Comparison of ENCODE assay signal across 8 mouse cellular contexts in the genomic region with DNA sequence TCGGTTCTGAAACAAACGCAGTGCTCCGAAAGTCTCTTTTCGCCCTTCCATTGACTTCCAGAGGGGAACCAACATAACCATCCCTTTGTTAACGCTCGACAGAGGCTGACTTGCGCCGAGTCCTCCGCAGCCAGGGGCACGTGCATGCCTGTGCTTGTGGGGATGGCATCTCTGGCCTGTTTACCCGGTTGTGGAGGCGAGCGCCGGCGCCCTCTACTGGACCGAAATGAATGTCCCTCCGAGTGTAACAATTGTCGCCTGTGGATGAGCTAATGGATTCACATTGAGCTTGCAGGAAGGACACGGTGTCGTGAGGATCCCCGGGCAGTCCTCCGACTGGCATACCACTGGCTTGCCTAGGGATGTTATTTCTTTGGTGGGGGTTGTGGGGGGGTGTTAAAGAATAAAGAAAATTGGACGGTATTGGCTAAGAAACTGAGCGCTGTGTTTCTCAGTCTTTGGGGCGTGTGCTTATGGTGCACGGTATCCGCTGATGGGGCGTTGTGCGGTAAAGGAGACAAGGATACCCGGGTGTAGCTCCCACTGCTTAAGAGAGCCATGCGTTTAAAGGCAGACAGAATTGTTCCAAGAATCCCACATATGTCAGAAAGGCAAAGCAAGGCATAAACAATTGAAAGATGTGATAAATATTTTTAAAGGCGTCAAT. TPM values are rescaled to one million over a fixed set of nuclear protein-coding genes. Genes with fewer than 3 reads are reported as not detected.
DNase-seq lines count a peak whose midpoint lies in the region; ATAC-seq lines count a peak whose summit lies in the region.

No protein-coding gene starts in this region.

- H3K9me3 ChIP-seq in heart, embryonic 14.5 days (ENCODE audit: control insufficient read depth, low read length) = no peaks in the 10 kb centered on the region
- no peaks in the 10 kb centered on the region for H3K9me3 ChIP-seq in liver, embryonic 11.5 days (ENCODE audit: control insufficient read depth, low read length)
- no peaks in the 10 kb centered on the region for H3K9me3 ChIP-seq in stomach, embryonic 14.5 days (ENCODE audit: control insufficient read depth, low read depth, low read length)

- ATAC-seq in erythroid progenitor cell, adult 5-6 weeks (replicated peaks; ENCODE audit: low FRiP score, poor library complexity, severe bottlenecking) = peak; percentile 91
- ATAC-seq in heart, embryonic 14.5 days (ENCODE audit: insufficient number of reproducible peaks, insufficient read depth, low FRiP score, low read depth) = peak; percentile 88
- peak; percentile 90 for ATAC-seq in liver, embryonic 11.5 days (replicated peaks; ENCODE audit: low FRiP score)
- ATAC-seq in stomach, embryonic 14.5 days (ENCODE audit: insufficient number of reproducible peaks, insufficient read depth, low FRiP score, low read depth) = peak; percentile 86

- peaks cover 18 to 23% of the 10 kb centered on the region in 2 experiments for H3K4me1 ChIP-seq in heart, embryonic 14.5 days (ENCODE audit: control insufficient read depth in 2 of 2, insufficient read depth in 2 of 2, low read length in 2 of 2)
- peaks cover 8% of the 10 kb centered on the region for H3K4me1 ChIP-seq in liver, embryonic 11.5 days (replicated peaks; ENCODE audit: control insufficient read depth, insufficient read depth, low read length)
- H3K4me1 ChIP-seq in stomach, embryonic 14.5 days (ENCODE audit: control insufficient read depth, insufficient read depth, low read length) = peaks cover 9% of the 10 kb centered on the region; the same call in 1 of the 2 replicates

- 1% methylated on average over 32 of the region's 32 CpGs for WGBS in heart, embryonic 14.5 days
- under 1% methylated on average over 32 of the region's 32 CpGs for WGBS in liver, embryonic 11.5 days
- WGBS in stomach, embryonic 14.5 days = under 1% methylated on average over 32 of the region's 32 CpGs

- peaks cover 9% of the 10 kb centered on the region; the same call in 1 of the 2 replicates for H3K27me3 ChIP-seq in heart, embryonic 14.5 days (ENCODE audit: control insufficient read depth, insufficient read depth, low read length)
- peaks cover 39% of the 10 kb centered on the region for H3K27me3 ChIP-seq in liver, embryonic 11.5 days (replicated peaks; ENCODE audit: control insufficient read depth, insufficient read depth, low read length)
- no peaks in the 10 kb centered on the region; the same call in 1 of the 2 replicates for H3K27me3 ChIP-seq in stomach, embryonic 14.5 days (ENCODE audit: control insufficient read depth, insufficient read depth, low read length)

- peak; percentile 94 for DNase-seq in CD4-positive, CD25-positive, alpha-beta regulatory T cell, adult 2 months (ENCODE audit: low read depth, low spot score)
- DNase-seq in brain, embryonic 18.5 days (ENCODE audit: low read depth, low spot score) = peak; percentile 87
- peak; percentile 91 for DNase-seq in kidney, postnatal 10 days
- DNase-seq in liver, embryonic 11.5 days (ENCODE audit: low spot score) = peak; percentile 87
- DNase-seq in natural killer cell, adult 2 months (ENCODE audit: low spot score in 2 of 2) = peak; percentile 62 to 75

- peak overlapping the region; percentile 74 for H3K4me2 ChIP-seq in heart, embryonic 14.5 days (ENCODE audit: low read length)
- H3K4me2 ChIP-seq in liver, embryonic 11.5 days = peak overlapping the region; percentile 85
- peak overlapping the region; percentile 68 for H3K4me2 ChIP-seq in stomach, embryonic 14.5 days (replicated peaks; ENCODE audit: low read depth, low read length)

- peak overlapping the region; percentile 39 to 47 for H3K4me3 ChIP-seq in heart, embryonic 14.5 days (ENCODE audit: control insufficient read depth in 1 of 2, insufficient read depth in 1 of 2, low read depth in 1 of 2, low read length in 2 of 2)
- peak overlapping the region; percentile 37 for H3K4me3 ChIP-seq in liver, embryonic 11.5 days (ENCODE audit: low read depth, low read length)
- H3K4me3 ChIP-seq in stomach, embryonic 14.5 days (ENCODE audit: low read depth, low read length) = peak overlapping the region; percentile 27

- H3K27ac ChIP-seq in heart, embryonic 14.5 days (replicated peaks in 1 of 2; ENCODE audit: control insufficient read depth in 1 of 2, insufficient read depth in 1 of 2, low read depth in 2 of 2, low read length in 2 of 2) = no peak overlapping the region
- H3K27ac ChIP-seq in liver, embryonic 11.5 days (ENCODE audit: low read depth, low read length) = no peak overlapping the region; the same call in 1 of the 2 replicates
- H3K27ac ChIP-seq in stomach, embryonic 14.5 days (ENCODE audit: low read length) = no peak overlapping the region

- peak overlapping the region; percentile 55 for H3K9ac ChIP-seq in heart, embryonic 14.5 days (ENCODE audit: low read length)
- H3K9ac ChIP-seq in liver, embryonic 11.5 days (ENCODE audit: low read depth, low read length) = peak overlapping the region; percentile 28; the same call in 1 of the 2 replicates
- H3K9ac ChIP-seq in stomach, embryonic 14.5 days (replicated peaks; ENCODE audit: low read depth, low read length) = peak overlapping the region; percentile 6; the same call in 1 of the 2 replicates

- H3K36me3 ChIP-seq in heart, embryonic 14.5 days (ENCODE audit: control insufficient read depth, insufficient read depth, low read length) = no peaks in the 10 kb centered on the region
- H3K36me3 ChIP-seq in liver, embryonic 11.5 days (ENCODE audit: control insufficient read depth, insufficient read depth, low read length) = no peaks in the 10 kb centered on the region
- H3K36me3 ChIP-seq in stomach, embryonic 14.5 days (ENCODE audit: control insufficient read depth, insufficient read depth, low read length) = no peaks in the 10 kb centered on the region

RNA-seq across cellular contexts. Expression of gene Mical3, which starts 0.6 kb away (rescaled TPM):
- total RNA-seq in erythroid progenitor cell, adult 5-6 weeks (2015; ENCODE audit: low replicate concordance) = 168 and 179 TPM in 2 replicates
- 159 and 259 TPM in 2 replicates for total RNA-seq in erythroid progenitor cell, adult 5-6 weeks (2017; ENCODE audit: low replicate concordance)
- 41.3 and 46.2 TPM in 2 replicates for polyA plus RNA-seq in heart, embryonic 14.5 days (2014; fragmentation: Nextera tagmentation; extraction: Ambion mirVana)
- polyA plus RNA-seq in liver, embryonic 11.5 days (2014; fragmentation: Nextera tagmentation; extraction: Ambion mirVana) = 16.6 and 20.2 TPM in 2 replicates
- 22.3 and 24.8 TPM in 2 replicates for polyA plus RNA-seq in stomach, embryonic 14.5 days (2014; fragmentation: Nextera tagmentation; extraction: Ambion mirVana)

RNA-seq across cellular contexts. Expression of gene Pex26, which starts 53.3 kb away (rescaled TPM):
- total RNA-seq in erythroid progenitor cell, adult 5-6 weeks (2015; ENCODE audit: low replicate concordance) = 0.36 and 1.3 TPM in 2 replicates
- 0.26 and 1.2 TPM in 2 replicates for total RNA-seq in erythroid progenitor cell, adult 5-6 weeks (2017; ENCODE audit: low replicate concordance)
- 3.0 and 5.9 TPM in 2 replicates for polyA plus RNA-seq in heart, embryonic 14.5 days (2014; fragmentation: Nextera tagmentation; extraction: Ambion mirVana)
- polyA plus RNA-seq in liver, embryonic 11.5 days (2014; fragmentation: Nextera tagmentation; extraction: Ambion mirVana) = 6.0 and 6.3 TPM in 2 replicates
- 12.5 and 14.1 TPM in 2 replicates for polyA plus RNA-seq in stomach, embryonic 14.5 days (2014; fragmentation: Nextera tagmentation; extraction: Ambion mirVana)
